Mouse (Mus musculus) stomach, postnatal 0 days (tissue): ENCODE measurements around the gene 4930564D02Rik.

Source experiments
- CTCF ChIP-seq: IDR thresholded peaks from 2 replicates; pipeline ENCODE4 v1.5.1; 2016; ENCODE audit warnings: antibody characterized with exemption, low read depth, mild to moderate bottlenecking, moderate library complexity
- EP300 ChIP-seq: optimal IDR thresholded peaks from 2 replicates; pipeline ENCODE3; 2016; ENCODE audit warnings: antibody characterized with exemption

GRCm38 (mm10) chr3:105040983-105041625, 25.5 kb upstream of the 4930564D02Rik start:
- TF ChIP-seq CTCF (no peak), EP300 (no peak)
